Mouse (Mus musculus) embryonic fibroblast, embryonic 13.5 days (primary cell): ENCODE measurements around the gene Itpr2.

Source experiments
- CTCF ChIP-seq: IDR thresholded peaks from 2 replicates; pipeline ENCODE4 v1.5.1; 2011; ENCODE audit warnings: mild to moderate bottlenecking, control low read depth, low read length, moderate library complexity, borderline replicate concordance; ENCODE audit not compliant: insufficient read depth
- POLR2A ChIP-seq: IDR thresholded peaks from 2 replicates; pipeline ENCODE4 v1.6.1; 2011; ENCODE audit warnings: low read depth, mild to moderate bottlenecking, control low read depth, low read length, moderate library complexity

DNA sequence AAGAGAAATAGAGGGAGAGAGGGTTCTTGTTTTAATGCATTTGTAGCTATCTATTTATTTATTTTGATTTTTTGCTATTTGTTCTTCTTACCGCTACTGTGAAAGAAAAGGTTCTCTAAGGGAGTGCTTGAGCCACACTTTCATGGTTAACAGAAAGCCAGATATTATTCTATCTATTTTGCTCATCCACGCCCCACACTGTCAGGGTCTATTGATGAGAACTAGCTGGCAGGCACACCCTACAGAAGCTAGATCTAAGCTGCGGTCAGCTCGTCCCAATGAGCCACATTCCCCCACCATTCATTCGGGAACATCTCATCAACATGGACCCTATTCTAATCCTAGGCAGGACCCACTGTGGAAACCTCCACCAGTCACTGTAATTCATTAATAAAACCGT, 271.1 kb downstream of the Itpr2 start:
- TF ChIP-seq POLR2A (no peak), CTCF (no peak)
